Mouse (Mus musculus) left cerebral cortex, postnatal 14 days (tissue): ENCODE measurements around the gene Bco2. TPM values are rescaled to one million over a fixed set of nuclear protein-coding genes. Genes with fewer than 3 reads are reported as not detected.

Experiments
- DNase-seq, 2 experiments: peaks; one replicate each; pipeline ENCODE4 v3.0.0; 2021 to 2022; ENCODE audit warnings: low spot score in 2 of 2, mixed read lengths in 1 of 2
- intact Hi-C: fragments of 180-260 bp; cut with DNase I; formaldehyde crosslinking; loops from one replicate; pipeline ENCODE4 v1.15.1; 2025
- total RNA-seq, 2 experiments: library from RNA; stranded (reverse); gene quantifications; 2 replicates each; pipeline ENCODE4 v1.2.3; 2021

The Bco2 gene
- total RNA-seq, 2 experiments from 2014 or later = 2.7 to 2.8 TPM

DNA sequence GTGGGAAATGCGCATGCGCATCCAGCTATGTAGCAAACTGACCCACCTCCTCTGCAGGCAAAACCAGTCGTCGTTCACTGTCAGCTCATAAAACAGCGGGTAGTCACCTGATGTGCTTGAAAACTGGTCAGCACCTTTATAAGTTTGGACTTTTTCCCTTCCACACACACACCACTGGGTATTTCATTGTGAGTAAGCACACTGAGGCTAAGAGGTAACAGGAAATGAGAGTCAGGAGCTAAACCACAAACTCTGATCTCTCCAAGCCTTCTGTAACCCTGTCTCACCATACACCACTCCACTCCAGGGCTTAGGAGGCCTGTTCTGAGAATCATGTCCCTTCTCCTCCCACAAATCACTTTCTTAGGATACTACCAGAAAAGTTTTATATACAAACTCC lies 29.4 kb downstream of the Bco2 start:
- no peak for DNase-seq
- intact Hi-C loops = loop anchor here (5.0 kb wide), 1 partner anchor 1033 kb away; no protein-coding TSS in a partner anchor

- DNase-seq = no peak
- intact Hi-C loops = loop anchor here (5.0 kb wide), 1 partner anchor 1033 kb away; no protein-coding TSS in a partner anchor
Measured at GRCm38 (mm10) chr9:50524936-50525335, 30.0 kb downstream of the Bco2 start.

GRCm38 (mm10) chr9:50522574-50522973 lies 32.4 kb downstream of the Bco2 start:
- intact Hi-C loops = no loop called here
- no peak for DNase-seq

GRCm38 (mm10) chr9:50521562-50521961 lies 33.4 kb downstream of the Bco2 start:
- intact Hi-C loops = no loop called here
- DNase-seq = no peak

DNA sequence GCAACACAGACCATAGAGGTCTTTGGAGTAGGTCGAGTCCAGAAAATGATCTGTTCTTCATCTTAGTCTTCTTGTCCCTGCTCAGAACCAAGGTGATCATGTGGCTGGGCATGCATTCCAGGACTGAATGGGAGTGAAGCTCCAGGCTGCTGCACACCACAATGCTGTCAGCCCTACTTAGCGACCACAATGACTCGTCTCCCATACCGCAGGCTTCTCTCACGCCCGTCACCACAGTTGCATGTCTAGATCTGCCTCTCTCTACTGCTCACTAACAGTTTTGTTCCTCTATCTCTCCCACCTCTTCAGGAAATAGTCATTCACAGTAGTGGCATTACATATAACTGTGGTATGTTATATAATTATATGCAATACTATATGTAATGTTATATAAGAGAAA lies 34.2 kb downstream of the Bco2 start:
- intact Hi-C loops = no loop called here
- DNase-seq = no peak

GRCm38 (mm10) chr9:50518781-50519180 lies 36.2 kb downstream of the Bco2 start:
- intact Hi-C loops = no loop called here
- no peak for DNase-seq

DNA sequence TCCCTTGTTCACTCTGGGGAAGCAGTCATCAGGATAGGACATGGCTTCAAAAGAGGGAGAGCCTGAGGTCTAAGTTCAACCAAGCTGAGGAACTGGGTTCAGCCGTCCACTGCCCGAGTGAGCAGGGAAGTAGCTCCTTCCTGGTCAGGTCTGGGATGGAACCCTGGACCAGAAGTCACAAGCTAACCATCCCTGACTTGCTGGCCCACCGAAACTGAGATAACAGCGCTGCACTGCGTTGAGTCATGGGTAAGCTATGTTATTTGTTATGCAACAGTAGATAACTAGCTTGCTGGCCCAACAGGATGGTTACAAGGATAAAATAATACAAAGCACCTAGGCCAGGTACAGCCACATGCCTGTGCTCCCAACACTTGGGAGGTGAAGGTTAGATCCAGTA lies 39.5 kb downstream of the Bco2 start:
- no peak for DNase-seq
- intact Hi-C loops = no loop called here

DNA sequence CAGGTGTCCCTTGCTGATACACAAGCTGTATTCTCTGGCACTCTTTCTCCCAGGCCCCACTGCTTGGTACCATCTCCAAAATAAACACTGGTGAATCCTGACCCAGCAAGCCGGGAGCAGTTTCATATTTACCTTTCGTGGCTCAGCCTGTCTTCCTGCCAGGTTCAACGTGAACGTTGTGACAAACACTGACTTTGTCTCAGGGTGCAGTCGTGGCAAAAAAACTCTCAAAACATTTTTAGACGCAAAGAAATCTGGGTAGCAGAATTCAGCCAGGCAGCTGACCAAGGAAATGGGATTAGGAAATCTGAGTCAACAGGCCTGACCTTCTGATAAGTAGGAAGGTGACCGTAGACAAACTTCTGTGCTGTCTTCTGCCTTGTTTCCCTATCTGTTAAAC lies 47.4 kb downstream of the Bco2 start:
- no peak for DNase-seq
- intact Hi-C loops = no loop called here

- no peak for DNase-seq
- intact Hi-C loops = no loop called here
Measured at GRCm38 (mm10) chr9:50505405-50505804, 49.6 kb downstream of the Bco2 start.

DNA sequence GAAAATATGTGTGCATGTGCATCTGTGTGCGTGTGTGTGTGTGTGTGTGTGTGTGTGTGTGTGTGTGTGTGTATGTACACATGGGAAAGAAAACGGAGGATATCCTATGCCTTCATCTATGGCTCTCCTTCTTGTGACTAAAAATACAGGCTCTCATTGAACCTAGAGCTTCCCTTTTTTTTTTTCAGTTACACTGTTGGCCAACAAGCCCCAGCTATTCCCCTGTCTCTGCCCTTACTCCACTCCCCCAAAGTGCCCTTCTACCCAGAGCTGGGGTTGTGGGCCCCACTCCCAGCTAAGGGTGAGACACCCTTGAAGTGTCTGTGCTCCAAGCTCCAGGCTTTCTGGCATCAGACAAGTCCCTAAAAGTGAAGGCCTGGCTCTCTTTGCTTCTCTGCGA lies 52.0 kb downstream of the Bco2 start:
- intact Hi-C loops = no loop called here
- DNase-seq = no peak

- intact Hi-C loops = no loop called here
- DNase-seq = no peak
Measured at GRCm38 (mm10) chr9:50500974-50501501, 53.9 kb downstream of the Bco2 start.

DNA sequence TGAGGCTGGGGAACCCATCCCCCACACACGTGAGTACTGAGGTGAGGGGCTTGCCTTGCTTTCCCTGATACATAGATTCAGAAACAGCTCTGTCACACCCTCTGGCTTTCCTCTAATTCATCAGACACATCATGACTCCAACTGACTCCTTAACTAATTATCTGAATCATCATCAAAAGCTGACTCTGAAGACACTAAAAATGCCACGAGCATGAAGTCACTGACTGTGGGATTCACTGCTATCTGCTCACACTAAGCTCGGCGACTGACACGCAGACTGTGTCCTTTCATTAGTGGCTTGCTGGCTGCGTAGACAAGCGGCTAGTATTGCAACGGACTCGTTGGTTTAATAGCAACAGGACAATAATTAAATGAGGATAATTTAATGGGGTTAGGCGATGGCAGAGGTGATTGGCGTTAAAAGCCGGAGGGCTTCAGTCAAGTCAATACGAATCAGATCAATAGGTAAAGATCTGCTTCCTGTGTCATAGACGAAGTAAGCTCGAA lies 54.5 kb downstream of the Bco2 start:
- intact Hi-C loops = no loop called here
- no peak for DNase-seq

DNA sequence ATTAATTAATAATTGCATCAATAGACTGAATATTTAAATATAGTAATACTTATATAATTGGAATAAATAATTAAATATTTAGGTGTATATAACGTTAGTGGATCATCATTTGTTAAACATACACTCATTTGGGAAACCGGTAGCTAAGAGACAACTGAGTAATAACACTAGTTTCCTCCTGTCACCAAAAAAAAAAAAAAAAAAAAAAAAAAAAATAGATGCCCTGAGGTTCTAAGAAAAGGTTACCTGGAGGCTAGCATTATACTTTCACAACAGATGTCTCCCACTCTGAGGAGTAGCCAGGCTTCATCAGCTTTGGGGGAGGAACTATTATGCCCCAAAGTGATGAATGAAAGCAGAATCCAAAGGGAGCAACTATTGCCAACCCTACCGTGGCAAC lies 55.2 kb downstream of the Bco2 start:
- no peak for DNase-seq
- intact Hi-C loops = no loop called here

DNA sequence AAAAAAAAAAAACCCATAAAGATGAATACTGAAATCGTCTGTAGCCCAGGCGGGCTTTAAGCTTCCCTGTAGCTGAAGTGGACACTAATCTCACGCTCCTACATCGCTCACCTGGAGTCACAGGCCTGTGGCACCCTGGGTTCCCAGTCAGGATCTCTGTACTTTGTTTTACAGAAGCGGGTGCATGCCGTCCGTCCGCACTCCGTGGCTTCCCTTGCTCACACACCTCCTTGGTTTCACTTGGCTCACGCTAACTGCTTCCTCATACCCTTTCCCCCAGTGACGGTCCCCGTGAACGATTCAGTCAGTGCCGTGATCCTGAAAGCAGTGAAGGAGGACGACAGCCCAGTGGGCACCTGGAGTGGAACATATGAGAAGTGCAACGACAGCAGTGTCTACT lies 56.2 kb downstream of the Bco2 start:
- DNase-seq = no peak
- intact Hi-C loops = no loop called here

- intact Hi-C loops = no loop called here
- no peak for DNase-seq
Measured at GRCm38 (mm10) chr9:50497536-50497935, 57.4 kb downstream of the Bco2 start.

- intact Hi-C loops = no loop called here
- no peak for DNase-seq
Measured at GRCm38 (mm10) chr9:50497076-50497475, 57.9 kb downstream of the Bco2 start.

- intact Hi-C loops = no loop called here
- DNase-seq = no peak
Measured at GRCm38 (mm10) chr9:50496546-50496945, 58.4 kb downstream of the Bco2 start.

DNA sequence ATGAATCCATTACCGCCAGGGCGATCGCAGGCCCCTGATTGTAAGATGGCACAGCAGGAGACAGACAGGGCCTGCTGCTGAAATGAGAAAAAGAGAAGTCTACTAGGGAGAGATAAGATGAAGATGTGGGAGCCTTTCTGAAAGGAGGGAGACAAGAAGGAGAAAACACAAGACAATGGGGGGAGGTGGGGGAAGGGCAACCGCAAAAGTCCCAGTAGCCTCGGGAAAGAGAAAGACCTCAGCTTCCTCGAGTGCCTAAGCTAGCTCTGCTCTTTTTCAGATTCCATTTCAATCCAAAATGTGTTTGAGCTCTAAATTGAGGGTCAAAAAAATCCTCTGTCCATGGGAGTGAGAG lies 58.9 kb downstream of the Bco2 start:
- intact Hi-C loops = no loop called here
- DNase-seq = no peak

- no peak for DNase-seq
- intact Hi-C loops = no loop called here
Measured at GRCm38 (mm10) chr9:50495405-50496150, 59.4 kb downstream of the Bco2 start.

GRCm38 (mm10) chr9:50494311-50494710 lies 60.7 kb downstream of the Bco2 start, which contains the start of gene Plet1:
TSS of gene Plet1 (plus strand) at chr9:50494525.
- no peak for DNase-seq
- intact Hi-C loops = no loop called here

DNA sequence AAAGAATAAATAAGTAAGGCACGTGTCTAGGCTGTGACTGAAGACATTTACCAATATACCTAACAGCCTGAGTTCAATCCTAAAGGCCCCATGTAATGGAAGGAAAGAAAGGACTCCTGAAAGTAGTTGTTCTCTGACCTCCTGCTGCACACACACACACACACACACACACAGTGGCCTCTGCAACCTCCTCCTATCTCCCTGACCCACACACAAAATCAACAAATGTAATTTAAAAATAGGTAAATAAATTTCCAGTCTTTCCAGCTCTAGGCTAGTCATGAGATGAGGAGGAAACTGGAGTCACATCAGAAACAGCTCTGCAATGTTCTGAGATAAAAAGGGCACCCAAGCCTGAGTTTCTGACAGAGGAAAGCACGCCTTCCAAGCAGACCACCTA lies 61.2 kb downstream of the Bco2 start:
- no peak for DNase-seq
- intact Hi-C loops = no loop called here
